Mouse (Mus musculus): Measurements from ENCODE around the gene Polr2m. TPM values are rescaled to one million over a fixed set of nuclear protein-coding genes. Genes with fewer than 3 reads are reported as not detected.
A peak's percentile ranks its signal among the peaks of the same experiment; 100 is the strongest.
"Not testable (repeated sequence)": the region's sequence is repeated elsewhere in the genome, so short reads cannot be mapped to it uniquely, and the experiment has no call there.

The Polr2m gene
- total and polyA plus RNA-seq, 3 experiments, result 188 to 321 (median 320) TPM

DNA sequence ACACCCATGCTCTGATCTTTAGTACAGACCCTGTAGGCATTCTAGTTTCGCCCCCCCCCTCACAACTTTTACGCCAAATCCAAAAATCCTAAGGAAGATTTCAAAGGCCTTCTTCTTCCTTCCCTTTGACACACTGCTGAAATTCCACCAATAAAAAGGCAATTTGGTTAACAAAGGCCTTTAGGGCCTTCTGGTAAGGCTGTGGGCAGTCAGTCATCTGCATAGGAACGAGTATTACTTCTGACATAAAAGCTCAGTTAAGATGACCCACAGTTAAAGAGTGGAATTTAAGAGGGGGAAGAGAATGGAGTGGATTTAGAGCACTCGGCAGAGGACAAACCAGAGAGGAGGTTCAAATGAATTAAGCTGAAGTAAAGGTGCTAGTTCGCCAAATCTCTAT is 8.0 kb upstream of the Polr2m start:
- no peak for DNase-seq
- H3K79me2 ChIP-seq (replicated peaks; ENCODE audit: control insufficient read depth, insufficient read depth, low read length), result no peaks in the 10 kb centered on the region
- no peaks in the 10 kb centered on the region for H3K36me3 ChIP-seq (ENCODE audit: control insufficient read depth, insufficient read depth, low read length)
- intact Hi-C loops (cut with DNase I), result no loop called here
- no peak for TF ChIP-seq EP300 (IDR thresholded peaks at IDR 0.05; ENCODE audit: insufficient read depth, low read depth, low read length)
- TF ChIP-seq CTCF (IDR thresholded peaks at IDR 0.05), result no peak
- TF ChIP-seq POLR2A (IDR thresholded peaks at IDR 0.05; ENCODE audit: insufficient read depth, low read depth, low read length), result no peak
- no peaks in the 10 kb centered on the region for H3K4me1 ChIP-seq (ENCODE audit: control insufficient read depth, insufficient read depth, low read length)
- H3K27me3 ChIP-seq (ENCODE audit: control insufficient read depth, insufficient read depth, low read length), result no peaks in the 10 kb centered on the region
- WGBS, result 94% methylated on average over 5 of the region's 5 CpGs
- no peak overlapping the region for H3K4me3 ChIP-seq
- no peak overlapping the region for H3K27ac ChIP-seq
- H3K9ac ChIP-seq (ENCODE audit: low read depth, low read length), result no peak overlapping the region

DNA sequence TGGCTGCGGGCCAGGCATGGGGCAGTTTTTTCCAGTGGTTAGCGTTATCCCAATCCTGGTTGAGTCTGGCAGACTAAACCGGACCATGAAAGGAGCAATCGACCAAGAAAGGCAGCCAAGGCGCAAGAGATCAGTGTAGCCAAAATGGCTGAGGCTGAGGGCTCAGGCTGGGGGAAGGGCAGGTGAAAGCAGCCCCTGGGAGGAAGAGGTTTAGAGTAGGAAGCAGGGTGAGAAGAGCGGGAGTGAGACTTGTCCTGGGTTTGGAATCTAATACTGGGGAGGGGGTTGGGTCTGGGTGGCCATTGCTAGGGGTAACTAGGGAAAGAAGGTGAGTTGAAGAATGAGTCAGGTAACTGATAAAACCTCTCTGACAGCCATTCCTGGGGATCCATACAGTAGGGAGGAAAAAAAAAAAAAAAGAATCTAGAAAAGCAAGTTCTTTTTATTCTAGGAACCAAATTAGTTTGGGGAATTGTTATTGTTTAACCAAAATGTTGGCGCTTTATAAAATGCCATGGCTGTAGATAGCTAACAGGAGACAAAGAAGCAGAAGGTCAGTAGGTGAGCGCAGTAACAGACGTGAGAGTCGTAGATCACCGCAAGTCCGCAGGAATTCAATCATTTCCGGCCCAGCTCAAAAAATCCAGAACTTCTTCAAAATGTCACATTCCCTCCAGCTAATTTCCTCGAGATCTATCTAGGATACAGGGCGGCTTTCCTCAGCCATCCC is 6.7 kb upstream of the Polr2m start:
- TF ChIP-seq POLR2A (IDR thresholded peaks at IDR 0.05; ENCODE audit: insufficient read depth, low read depth, low read length), result no peak
- no peak for TF ChIP-seq CTCF (IDR thresholded peaks at IDR 0.05)
- no peak for TF ChIP-seq EP300 (IDR thresholded peaks at IDR 0.05; ENCODE audit: insufficient read depth, low read depth, low read length)
- Histone ChIP-seq H3K36me3 (ENCODE audit: control insufficient read depth, insufficient read depth, low read length) (no peaks in the 10 kb centered on the region), H3K9ac (ENCODE audit: low read depth, low read length) (no peak overlapping the region), H3K27me3 (ENCODE audit: control insufficient read depth, insufficient read depth, low read length) (no peaks in the 10 kb centered on the region), H3K4me1 (ENCODE audit: control insufficient read depth, insufficient read depth, low read length) (no peaks in the 10 kb centered on the region), H3K79me2 (replicated peaks; ENCODE audit: control insufficient read depth, insufficient read depth, low read length) (no peaks in the 10 kb centered on the region), H3K4me3 (no peak overlapping the region), H3K27ac (no peak overlapping the region)
- 77% methylated on average over 15 of the region's 15 CpGs for WGBS
- intact Hi-C loops (cut with DNase I), result no loop called here
- DNase-seq, result no peak

DNA sequence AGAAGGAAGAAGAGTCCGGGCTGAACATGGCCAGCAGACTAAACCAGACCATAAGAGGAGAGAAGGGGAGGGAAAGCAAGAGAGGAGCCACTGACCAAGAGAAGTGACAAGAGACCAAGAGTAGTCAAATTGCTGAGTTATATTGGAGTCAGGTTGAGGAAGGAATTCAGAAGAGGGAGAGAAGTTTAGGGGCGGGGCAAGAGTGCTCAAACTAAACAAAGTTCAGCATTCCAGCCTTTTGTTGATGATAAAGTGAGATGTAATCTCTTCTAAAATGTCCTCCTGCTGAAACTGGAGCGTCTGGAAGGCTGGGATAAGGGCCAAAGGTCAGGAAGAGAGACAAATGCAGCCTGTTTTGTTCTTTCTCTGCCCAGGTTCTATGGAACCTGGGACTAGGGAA is 4.3 kb upstream of the Polr2m start:
- TF ChIP-seq CTCF (IDR thresholded peaks at IDR 0.05), result no peak
- TF ChIP-seq POLR2A (IDR thresholded peaks at IDR 0.05; ENCODE audit: insufficient read depth, low read depth, low read length), result no peak
- no peak for TF ChIP-seq EP300 (IDR thresholded peaks at IDR 0.05; ENCODE audit: insufficient read depth, low read depth, low read length)
- H3K4me3 ChIP-seq, result no peak overlapping the region
- no peaks in the 10 kb centered on the region for H3K36me3 ChIP-seq (ENCODE audit: control insufficient read depth, insufficient read depth, low read length)
- H3K27ac ChIP-seq, result no peak overlapping the region
- no peak overlapping the region for H3K9ac ChIP-seq (ENCODE audit: low read depth, low read length)
- WGBS, result 63% methylated on average over 3 of the region's 3 CpGs
- peaks cover 3% of the 10 kb centered on the region; the same call in 1 of the 2 replicates for H3K79me2 ChIP-seq (replicated peaks; ENCODE audit: control insufficient read depth, insufficient read depth, low read length)
- DNase-seq, result no peak
- H3K4me1 ChIP-seq (ENCODE audit: control insufficient read depth, insufficient read depth, low read length), result no peaks in the 10 kb centered on the region
- intact Hi-C loops (cut with DNase I), result no loop called here
- no peaks in the 10 kb centered on the region for H3K27me3 ChIP-seq (ENCODE audit: control insufficient read depth, insufficient read depth, low read length)

DNA sequence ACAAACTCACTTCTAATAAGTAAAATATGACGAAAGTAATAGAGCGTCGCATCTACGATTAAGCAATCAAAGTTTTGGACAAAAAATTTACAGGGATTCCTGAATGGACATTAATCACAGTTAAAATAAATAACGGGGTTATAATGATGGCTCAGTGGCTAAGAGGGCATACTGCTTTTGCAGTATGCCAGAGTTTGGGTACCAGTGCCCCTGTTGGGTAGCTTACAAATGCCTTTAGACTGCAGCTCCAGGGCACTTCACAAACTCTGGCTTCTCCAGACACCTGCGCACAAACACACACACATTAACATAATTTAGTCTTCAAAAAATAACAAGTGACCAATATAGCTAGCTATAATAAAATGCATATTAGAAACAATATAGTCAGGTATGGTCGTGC is 392 bp upstream of the Polr2m start:
- WGBS, result 39% methylated on average over 7 of the region's 7 CpGs
- peak overlapping the region; percentile 94 for H3K27ac ChIP-seq
- peaks cover 4% of the 10 kb centered on the region; the same call in 1 of the 2 replicates for H3K4me1 ChIP-seq (ENCODE audit: control insufficient read depth, insufficient read depth, low read length)
- H3K36me3 ChIP-seq (ENCODE audit: control insufficient read depth, insufficient read depth, low read length), result peaks cover 22% of the 10 kb centered on the region
- TF ChIP-seq POLR2A (IDR thresholded peaks at IDR 0.05; ENCODE audit: insufficient read depth, low read depth, low read length) (no peak), CTCF (IDR thresholded peaks at IDR 0.05) (no peak), EP300 (IDR thresholded peaks at IDR 0.05; ENCODE audit: insufficient read depth, low read depth, low read length) (no peak)
- no peaks in the 10 kb centered on the region for H3K27me3 ChIP-seq (ENCODE audit: control insufficient read depth, insufficient read depth, low read length)
- intact Hi-C loops (cut with DNase I), result loop anchor here (5.0 to 10.0 kb wide), 2 partner anchors 131 to 789 kb away; partner anchors contain the start of gene Zfp280d
- peak overlapping the region; percentile 88 for H3K4me3 ChIP-seq
- H3K79me2 ChIP-seq (replicated peaks; ENCODE audit: control insufficient read depth, insufficient read depth, low read length), result peaks cover 5% of the 10 kb centered on the region; the same call in 1 of the 2 replicates
- DNase-seq, result no peak
- H3K9ac ChIP-seq (ENCODE audit: low read depth, low read length), result no peak overlapping the region

DNA sequence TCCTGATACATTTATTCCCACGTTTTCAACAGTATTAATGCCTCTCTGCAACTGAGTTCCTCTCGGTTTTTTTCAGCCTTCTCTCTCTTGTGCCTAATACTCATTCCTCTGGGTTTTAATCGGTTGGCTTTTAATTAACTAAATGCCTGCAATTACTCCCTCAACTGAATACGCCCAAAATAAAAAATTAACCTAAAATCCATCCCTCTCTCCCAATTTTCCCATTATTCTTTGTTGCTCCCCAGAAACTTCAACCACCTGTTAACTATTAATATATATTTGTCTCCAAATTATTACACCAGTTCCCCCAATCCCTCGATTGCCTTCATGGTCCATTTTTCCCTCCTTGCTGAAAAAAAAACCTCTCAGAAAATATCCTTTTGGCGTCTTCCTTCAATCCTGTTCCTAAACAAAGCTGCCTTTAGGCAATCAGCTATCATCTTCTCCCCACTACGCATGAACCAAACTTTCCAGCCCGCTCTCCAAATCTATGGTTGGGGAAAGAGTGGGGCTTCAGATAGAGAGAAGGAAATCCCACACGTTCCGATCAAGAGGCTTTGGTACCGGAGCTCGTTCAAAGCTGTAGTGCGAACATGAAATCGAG is 762 bp downstream of the Polr2m start:
- H3K79me2 ChIP-seq (replicated peaks; ENCODE audit: control insufficient read depth, insufficient read depth, low read length), result peaks cover 5% of the 10 kb centered on the region; the same call in 1 of the 2 replicates
- H3K9ac ChIP-seq (ENCODE audit: low read depth, low read length), result peak overlapping the region; percentile 100
- WGBS, result under 1% methylated on average over 14 of the region's 14 CpGs
- peak overlapping the region; percentile 94 for H3K27ac ChIP-seq
- TF ChIP-seq CTCF (IDR thresholded peaks at IDR 0.05) (no peak), EP300 (IDR thresholded peaks at IDR 0.05; ENCODE audit: insufficient read depth, low read depth, low read length) (no peak), POLR2A (IDR thresholded peaks at IDR 0.05; ENCODE audit: insufficient read depth, low read depth, low read length) (no peak)
- DNase-seq, result no peak
- H3K4me1 ChIP-seq (ENCODE audit: control insufficient read depth, insufficient read depth, low read length), result peaks cover 4% of the 10 kb centered on the region; the same call in 1 of the 2 replicates
- no peaks in the 10 kb centered on the region for H3K27me3 ChIP-seq (ENCODE audit: control insufficient read depth, insufficient read depth, low read length)
- H3K36me3 ChIP-seq (ENCODE audit: control insufficient read depth, insufficient read depth, low read length), result peaks cover 32% of the 10 kb centered on the region
- intact Hi-C loops (cut with DNase I), result loop anchor here (5.0 to 10.0 kb wide), 2 partner anchors 132 to 790 kb away; partner anchors contain the start of gene Zfp280d
- H3K4me3 ChIP-seq, result peak overlapping the region; percentile 88

DNA sequence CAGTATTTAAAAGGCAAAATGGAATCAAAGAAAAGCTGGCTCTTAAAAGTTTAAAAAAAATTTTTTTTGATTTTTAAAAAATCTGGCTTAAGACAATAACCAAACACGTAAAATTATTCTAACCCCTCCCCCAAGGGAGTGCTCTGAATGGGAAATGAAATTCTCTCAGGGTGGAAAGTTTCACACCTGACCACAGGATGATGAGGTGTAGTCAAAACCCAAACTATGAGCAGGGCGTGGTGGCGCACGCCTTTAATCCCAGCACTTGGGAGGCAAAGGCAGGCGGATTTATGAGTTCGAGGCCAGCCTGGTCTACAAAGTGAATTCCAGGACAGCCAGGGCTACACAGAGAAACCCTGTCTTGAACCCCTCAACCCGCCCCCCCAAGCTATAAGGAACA is 1.9 kb downstream of the Polr2m start:
- 80% methylated on average over 7 of the region's 7 CpGs for WGBS
- H3K36me3 ChIP-seq (ENCODE audit: control insufficient read depth, insufficient read depth, low read length), result peaks cover 34% of the 10 kb centered on the region
- DNase-seq, result not testable (repeated sequence)

More for the DNA sequence above, 1.9 kb downstream of the Polr2m start:
- not testable (repeated sequence) for H3K27ac ChIP-seq; H3K9ac ChIP-seq (ENCODE audit: low read depth, low read length); H3K27me3 ChIP-seq (ENCODE audit: control insufficient read depth, insufficient read depth, low read length); H3K79me2 ChIP-seq (replicated peaks; ENCODE audit: control insufficient read depth, insufficient read depth, low read length); H3K4me1 ChIP-seq (ENCODE audit: control insufficient read depth, insufficient read depth, low read length)
- intact Hi-C loops (cut with DNase I), result loop anchor here (10.0 kb wide), 1 partner anchor 791 kb away; the partner anchor contains the start of gene Zfp280d
- H3K4me3 ChIP-seq, result peak overlapping the region; percentile 88; the same call in 1 of the 2 replicates
